Mouse (Mus musculus) intestine, postnatal 0 days (tissue): ENCODE data around the gene Maml3. TPM values are rescaled to one million over a fixed set of nuclear protein-coding genes. Genes with fewer than 3 reads are reported as not detected.
A peak's percentile ranks its signal among the peaks of the same experiment; 100 is the strongest.

Experiments used
- ATAC-seq: fragments of 200-750 bp; cut with Nextera tagmentation; 2 replicates; pipeline ENCODE4 v1.8.0; 2017; ENCODE audit warnings: mild to moderate bottlenecking, moderate TSS enrichment, moderate library complexity
- H3K27ac ChIP-seq: fragments of 300-500 bp; sonication (generic); 2 replicates; pipeline ENCODE4 v1.5.1; 2014; ENCODE audit warnings: mild to moderate bottlenecking, low read depth, low read length, moderate library complexity
- H3K27me3 ChIP-seq: fragments of 300-500 bp; sonication (generic); replicated peaks from 2 replicates; pipeline ENCODE4 v1.6.1; 2014; ENCODE audit warnings: low read length, mixed read lengths; ENCODE audit not compliant: control insufficient read depth, insufficient read depth
- H3K36me3 ChIP-seq: fragments of 300-500 bp; sonication (generic); 2 replicates; pipeline ENCODE4 v1.6.1; 2014; ENCODE audit warnings: mild to moderate bottlenecking, moderate library complexity; ENCODE audit not compliant: control insufficient read depth, insufficient read depth
- H3K4me1 ChIP-seq: fragments of 300-500 bp; sonication (generic); replicated peaks from 2 replicates; pipeline ENCODE4 v1.6.1; 2014; ENCODE audit warnings: antibody characterized with exemption, low read length, mixed read lengths; ENCODE audit not compliant: control insufficient read depth, insufficient read depth
- H3K4me2 ChIP-seq: fragments of 300-500 bp; sonication (generic); replicated peaks from 2 replicates; pipeline ENCODE4 v1.6.1; 2014; ENCODE audit warnings: low read depth, mild to moderate bottlenecking, moderate library complexity
- H3K4me3 ChIP-seq: fragments of 300-500 bp; sonication (generic); 2 replicates; pipeline ENCODE4 v1.5.1; 2014; ENCODE audit warnings: low read depth, low read length
- H3K9ac ChIP-seq: fragments of 300-500 bp; sonication (generic); 2 replicates; pipeline ENCODE4 v1.6.1; 2014; ENCODE audit warnings: mild to moderate bottlenecking, low read depth, low read length
- H3K9me3 ChIP-seq: fragments of 300-500 bp; sonication (generic); 2 replicates; pipeline ENCODE4 v1.6.1; 2016; ENCODE audit warnings: mixed run types; ENCODE audit not compliant: control insufficient read depth
- CTCF ChIP-seq: sonication (generic); IDR thresholded peaks from 2 replicates; pipeline ENCODE4 v1.5.1; 2016; ENCODE audit warnings: low read depth, mild to moderate bottlenecking, control low read depth, antibody characterized with exemption, moderate library complexity
- WGBS: fragments of 180-500 bp; shearing (Covaris S2); extraction: QIAGEN DNeasy Blood & Tissue Kit; methylation state at CpG from one replicate; pipeline ENCODE4 v1.1.7; 2014; 5-methylcytosine and 5-hydroxymethylcytosine counted together
- polyA plus RNA-seq: library from polyadenylated mRNA; unstranded; fragments of >200 nt; fragmentation: Nextera tagmentation; extraction: Ambion mirVana; gene quantifications from 2 replicates; pipeline ENCODE4 v1.2.1, GENCODE M21; 2015

Maml3 gene
- polyA plus RNA-seq, 1 experiment from 2014 or later = 2.0 TPM

DNA sequence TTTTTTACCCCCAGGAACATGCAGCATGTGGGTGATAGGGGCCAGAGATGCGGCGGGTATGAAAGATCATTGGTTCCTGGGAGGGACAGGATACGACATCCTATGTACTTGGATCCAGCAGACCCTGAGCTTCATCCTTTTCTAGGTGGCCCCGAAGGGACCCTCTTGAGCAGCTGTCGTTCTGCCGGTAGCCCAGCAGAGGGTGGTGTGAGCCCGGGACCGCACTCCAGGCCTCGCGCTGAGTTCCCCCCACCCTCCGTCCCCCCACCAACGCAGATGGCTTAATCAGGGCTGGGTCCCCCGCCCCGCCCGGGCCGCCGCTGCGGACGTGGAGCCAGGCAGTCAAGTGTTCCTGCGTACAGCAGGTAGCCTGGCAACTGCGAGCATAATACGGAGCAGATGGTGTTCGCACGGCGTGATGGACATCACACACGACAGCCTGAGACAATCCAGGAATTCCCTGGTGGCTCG, 403.6 kb downstream of the Maml3 start:
- Histone ChIP-seq H3K4me2 (peak overlapping the region; percentile 73), H3K4me3 (peak overlapping the region; percentile 33), H3K27me3 (no peaks in the 10 kb centered on the region), H3K36me3 (no peaks in the 10 kb centered on the region), H3K9ac (no peak overlapping the region), H3K27ac (no peak overlapping the region), H3K9me3 (no peaks in the 10 kb centered on the region; the same call in 1 of the 2 replicates), H3K4me1 (peaks cover 3% of the 10 kb centered on the region; the same call in 1 of the 2 replicates)
- WGBS = under 1% methylated on average over 27 of the region's 27 CpGs
- peak; percentile 84 for ATAC-seq
- peak; percentile 87 for TF ChIP-seq CTCF

DNA sequence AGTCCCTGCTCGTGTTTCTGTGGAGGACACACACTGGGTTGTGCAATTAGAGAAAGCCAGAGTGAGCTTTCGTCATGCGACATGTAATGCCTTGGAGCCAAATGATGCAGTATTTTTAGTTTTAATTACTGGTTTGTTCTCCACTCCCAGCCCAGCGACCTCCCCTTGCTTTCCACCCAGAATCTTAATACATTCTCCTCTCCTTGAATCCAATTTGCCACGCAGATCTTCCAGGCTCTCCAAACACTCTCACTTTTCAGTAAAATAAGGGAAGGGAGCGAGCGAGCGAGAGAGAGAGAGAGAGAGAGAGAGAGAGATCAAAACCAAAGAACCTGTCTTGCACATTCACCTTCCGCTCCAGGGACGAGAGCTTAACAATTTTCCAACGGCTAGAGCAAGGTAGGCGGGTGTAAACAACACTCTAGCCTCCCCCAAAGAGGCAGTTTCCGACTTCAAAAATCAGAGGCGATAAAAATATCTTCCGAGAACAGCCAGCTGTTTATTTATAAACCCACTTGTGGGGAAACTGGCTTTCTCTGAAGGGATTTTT, 404.1 kb downstream of the Maml3 start:
- no peaks in the 10 kb centered on the region for H3K27me3 ChIP-seq
- no peak overlapping the region for H3K9ac ChIP-seq
- WGBS = 30% methylated on average over 15 of the region's 15 CpGs
- no peaks in the 10 kb centered on the region; the same call in 1 of the 2 replicates for H3K9me3 ChIP-seq
- no peak for ATAC-seq
- no peak for TF ChIP-seq CTCF
- peak overlapping the region; percentile 73 for H3K4me2 ChIP-seq
- peak overlapping the region; percentile 33; the same call in 1 of the 2 replicates for H3K4me3 ChIP-seq
- no peaks in the 10 kb centered on the region for H3K36me3 ChIP-seq
- no peak overlapping the region for H3K27ac ChIP-seq
- peaks cover 3% of the 10 kb centered on the region; the same call in 1 of the 2 replicates for H3K4me1 ChIP-seq

DNA sequence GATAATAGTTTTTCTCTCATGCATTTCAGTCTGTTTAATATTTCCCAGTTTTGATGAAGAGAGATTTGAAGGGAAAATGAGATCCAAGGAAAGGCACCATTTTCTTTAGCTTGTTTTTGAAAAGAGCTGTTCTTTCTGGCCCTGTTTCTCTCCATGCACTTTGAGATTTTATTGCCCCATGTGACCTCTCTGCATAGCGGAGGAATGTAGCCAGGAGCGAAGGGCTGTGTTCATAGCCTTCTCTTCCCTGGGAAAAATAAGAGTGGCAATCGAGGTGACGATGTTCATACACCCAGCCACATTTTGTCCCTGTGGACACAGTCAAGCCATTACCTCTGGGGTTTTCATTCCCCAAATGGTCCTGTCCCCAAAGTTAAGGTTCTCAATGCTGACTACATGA, 404.8 kb downstream of the Maml3 start:
- H3K4me3 ChIP-seq = no peak overlapping the region
- no peaks in the 10 kb centered on the region for H3K27me3 ChIP-seq
- no peak overlapping the region for H3K4me2 ChIP-seq
- ATAC-seq = peak; percentile 52; the same call in 1 of the 2 replicates
- H3K4me1 ChIP-seq = peaks cover 3% of the 10 kb centered on the region; the same call in 1 of the 2 replicates
- H3K27ac ChIP-seq = no peak overlapping the region
- TF ChIP-seq CTCF = no peak
- WGBS = 37% methylated on average over 4 of the region's 4 CpGs
- H3K9ac ChIP-seq = no peak overlapping the region
- H3K9me3 ChIP-seq = no peaks in the 10 kb centered on the region
- H3K36me3 ChIP-seq = no peaks in the 10 kb centered on the region

DNA sequence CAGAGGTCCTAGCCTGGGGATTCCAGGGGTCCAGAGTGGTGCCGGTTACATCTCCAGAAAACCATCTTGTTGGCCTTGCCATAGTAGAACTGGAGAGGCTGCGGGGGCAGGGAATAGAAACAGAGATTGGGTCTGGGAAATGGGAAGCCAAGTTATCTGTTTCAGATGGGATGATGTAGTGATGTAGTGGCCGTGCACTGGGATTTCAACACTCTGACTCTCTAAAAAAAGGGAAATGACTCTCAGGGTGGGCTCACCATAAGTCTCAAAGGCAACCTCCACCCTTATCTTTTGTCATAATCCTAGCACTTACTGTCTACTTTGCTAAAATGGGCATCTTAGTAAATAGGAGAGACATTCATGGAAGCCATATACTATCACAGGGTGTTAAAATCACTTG, 406.9 kb downstream of the Maml3 start:
- ATAC-seq = no peak
- Histone ChIP-seq H3K4me1 (peaks cover 3% of the 10 kb centered on the region; the same call in 1 of the 2 replicates), H3K27ac (no peak overlapping the region), H3K4me2 (no peak overlapping the region), H3K9me3 (no peaks in the 10 kb centered on the region), H3K27me3 (no peaks in the 10 kb centered on the region), H3K4me3 (no peak overlapping the region), H3K9ac (no peak overlapping the region), H3K36me3 (no peaks in the 10 kb centered on the region)
- no peak for TF ChIP-seq CTCF
- 95% methylated on average over 3 of the region's 3 CpGs for WGBS

DNA sequence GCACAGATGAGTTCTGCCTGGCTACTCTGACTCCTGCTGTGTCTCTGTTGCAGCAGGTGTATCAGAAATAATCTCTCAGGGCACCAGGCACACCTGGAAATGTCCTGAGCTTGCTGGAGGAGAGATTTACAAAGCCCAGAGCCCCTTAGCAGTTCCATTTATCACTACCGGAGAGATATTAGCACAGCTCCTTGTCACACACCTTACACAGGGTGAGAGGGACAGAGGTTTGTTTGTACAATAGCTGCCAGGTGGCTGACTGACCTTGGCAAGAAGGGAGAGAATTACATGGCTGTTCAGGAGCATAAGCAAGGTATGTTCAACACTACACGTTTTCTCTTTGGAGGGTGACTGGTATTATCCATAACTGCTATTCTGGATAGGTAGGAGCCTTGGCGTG, 409.2 kb downstream of the Maml3 start:
- H3K4me2 ChIP-seq = no peak overlapping the region
- no peak overlapping the region for H3K27ac ChIP-seq
- no peak overlapping the region for H3K9ac ChIP-seq
- 0 out of 2 replicates have a peak, but pooled peaks cover 4% of the 10 kb centered on the region for H3K36me3 ChIP-seq
- ATAC-seq = no peak
- no peak overlapping the region for H3K4me3 ChIP-seq
- no peak for TF ChIP-seq CTCF
- WGBS = 53% methylated on average over 3 of the region's 3 CpGs
- H3K9me3 ChIP-seq = no peaks in the 10 kb centered on the region
- H3K4me1 ChIP-seq = peaks cover 3% of the 10 kb centered on the region; the same call in 1 of the 2 replicates
- no peaks in the 10 kb centered on the region for H3K27me3 ChIP-seq

DNA sequence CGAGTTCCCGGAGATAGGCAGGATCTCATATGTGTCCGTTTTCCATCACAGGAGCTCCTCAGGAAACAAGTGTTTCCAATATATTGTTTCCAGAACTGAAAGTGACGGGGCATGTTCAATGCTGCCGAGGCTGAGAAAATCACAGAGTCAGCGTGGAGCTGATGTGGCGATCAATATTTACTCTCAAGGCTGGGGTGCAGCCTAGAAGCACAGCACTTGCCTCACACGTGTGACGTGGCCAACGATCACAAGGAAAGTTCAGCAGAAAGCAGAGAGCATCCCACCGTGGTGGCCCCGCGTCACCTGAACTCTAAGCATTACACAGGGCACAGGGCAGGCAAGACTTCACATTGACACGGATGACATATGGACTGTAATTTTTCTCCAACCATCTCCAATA, 410.3 kb downstream of the Maml3 start:
- Histone ChIP-seq H3K27ac (no peak overlapping the region), H3K4me2 (no peak overlapping the region), H3K4me1 (no peaks in the 10 kb centered on the region; the same call in 1 of the 2 replicates), H3K27me3 (no peaks in the 10 kb centered on the region), H3K9me3 (no peaks in the 10 kb centered on the region), H3K4me3 (no peak overlapping the region), H3K36me3 (peaks cover 15% of the 10 kb centered on the region; the same call in 1 of the 2 replicates), H3K9ac (no peak overlapping the region)
- 76% methylated on average over 14 of the region's 14 CpGs for WGBS
- no peak for TF ChIP-seq CTCF
- ATAC-seq = peak; percentile 31; the same call in 1 of the 2 replicates
